Mouse (Mus musculus): Measurements from ENCODE around the gene Ncapd2.

GRCm38 (mm10) chr6:125148251-125148925 lies 43.1 kb downstream of the Ncapd2 start:
- TF ChIP-seq FLI1 (IDR thresholded peaks at IDR 0.05; ENCODE audit: low read length) (no peak), GATA1 (IDR thresholded peaks at IDR 0.05; ENCODE audit: borderline replicate concordance, low read length) (no peak)

Data from megakaryocyte, embryonic 14.5 days (primary cell).